Mouse (Mus musculus) CD4-positive, CD25-positive, alpha-beta regulatory T cell, adult 2 months (primary cell): ENCODE results near the gene Hjurp.
A peak's percentile ranks its signal among the peaks of the same experiment; 100 is the strongest.
"Not testable (repeated sequence)": the region's sequence is repeated elsewhere in the genome, so short reads cannot be mapped to it uniquely, and the experiment has no call there.

Experiments used
- DNase-seq: peaks from one replicate; pipeline ENCODE4 v3.0.0-alpha.2; 2012; ENCODE audit warnings: low read depth, low spot score

Hjurp gene

DNA sequence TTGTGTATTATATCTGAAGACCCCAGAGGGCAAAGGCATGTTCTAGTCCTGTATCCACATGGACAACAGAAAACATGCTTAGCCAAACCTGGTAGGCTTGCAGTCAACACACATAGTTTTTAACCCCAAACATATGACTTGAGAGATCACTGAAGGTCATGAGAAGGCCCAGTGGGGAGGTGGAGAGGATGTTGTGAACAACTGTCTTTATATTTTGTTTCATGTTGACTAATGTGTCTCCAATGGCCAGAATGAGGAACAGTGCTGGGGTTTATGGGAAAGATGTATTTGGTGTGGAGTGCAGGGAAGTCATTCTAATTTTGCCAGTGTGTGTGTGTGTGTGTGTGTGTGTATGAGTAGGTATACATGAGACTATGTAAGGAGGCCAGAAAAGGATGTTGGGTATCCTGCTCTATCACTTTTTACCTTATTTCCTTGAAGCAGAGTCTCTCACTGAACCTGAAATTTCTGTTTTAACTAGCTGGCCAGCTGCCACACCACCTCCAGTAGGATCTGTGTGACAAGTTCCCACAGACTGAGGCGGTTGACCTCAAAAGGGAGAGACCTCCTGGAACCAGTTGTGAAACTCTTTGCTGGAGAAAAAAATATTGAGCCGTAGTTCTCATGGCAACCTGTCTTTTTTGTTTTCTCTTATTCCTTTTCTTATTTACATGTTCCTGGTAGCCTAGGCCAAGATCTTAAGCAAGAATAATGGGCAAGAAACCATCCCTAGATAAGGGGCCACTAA, 53.2 kb downstream of the Hjurp start:
- DNase-seq: peak; percentile 12

- peak; percentile 17 for DNase-seq
These were observed 53.8 kb downstream of the Hjurp start for GRCm38 (mm10) chr1:88223591-88223990.

- not testable (repeated sequence) for DNase-seq
These were observed 54.4 kb downstream of the Hjurp start for GRCm38 (mm10) chr1:88223011-88223515.

DNA sequence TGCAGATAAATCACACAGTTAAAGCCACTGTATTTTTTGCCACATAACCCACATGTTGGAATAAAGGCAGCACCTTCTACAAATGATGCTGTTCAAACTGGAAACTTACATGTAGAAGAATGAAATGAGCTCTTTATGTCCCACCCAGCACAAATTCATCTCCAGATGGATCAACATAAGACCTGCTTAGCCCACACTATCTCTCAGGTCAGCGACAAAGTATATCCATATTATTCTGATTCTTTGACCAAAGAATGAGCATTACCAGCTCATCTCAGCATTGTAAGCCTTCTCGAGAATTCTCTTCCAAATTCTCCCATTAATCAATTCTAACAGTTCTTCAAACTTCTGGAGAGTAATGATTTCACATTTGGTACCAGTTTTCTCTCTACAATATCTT, 55.2 kb downstream of the Hjurp start:
- peak; percentile 8 for DNase-seq

DNA sequence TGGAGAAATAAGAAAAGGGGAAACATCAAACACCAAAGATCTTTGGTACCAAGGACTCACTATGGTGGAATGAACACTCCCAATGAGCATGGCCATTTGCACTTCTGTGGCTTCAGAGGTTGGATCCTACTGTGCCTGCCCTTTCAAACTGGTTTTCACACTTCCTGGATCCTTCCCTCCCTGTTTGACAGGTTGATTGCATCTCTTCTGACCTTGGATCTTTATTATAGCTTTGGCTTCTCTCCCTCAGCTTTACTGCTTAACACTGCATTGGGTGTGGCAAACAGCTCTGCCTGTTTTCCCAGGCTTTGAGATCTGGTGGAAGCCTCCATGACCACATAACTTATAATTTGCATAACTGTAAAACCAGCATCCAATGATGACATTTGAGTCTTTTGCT, 57.1 kb downstream of the Hjurp start:
- peak; percentile 12 for DNase-seq

DNA sequence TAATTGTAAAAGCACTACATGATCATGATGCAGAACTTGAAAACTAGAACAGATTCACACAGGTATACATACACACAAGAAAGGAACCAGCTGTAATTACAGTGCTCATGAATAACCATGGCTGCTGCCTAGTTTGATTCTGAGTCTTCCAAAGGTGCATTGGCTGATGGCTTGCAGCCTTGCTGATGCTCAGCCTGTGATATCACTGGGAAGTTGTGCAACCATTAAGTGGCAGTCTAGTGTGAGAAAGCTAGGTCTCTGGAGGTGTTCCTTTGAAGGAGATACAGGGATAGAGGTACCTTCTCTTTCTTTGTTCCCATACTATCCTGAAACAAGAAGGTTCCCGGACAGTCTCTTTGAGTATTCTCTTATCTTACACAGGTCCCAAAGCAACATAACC, 58.4 kb downstream of the Hjurp start:
- DNase-seq: peak; percentile 8

GRCm38 (mm10) chr1:88218591-88218990, 58.8 kb downstream of the Hjurp start:
- peak; percentile 10 for DNase-seq

DNA sequence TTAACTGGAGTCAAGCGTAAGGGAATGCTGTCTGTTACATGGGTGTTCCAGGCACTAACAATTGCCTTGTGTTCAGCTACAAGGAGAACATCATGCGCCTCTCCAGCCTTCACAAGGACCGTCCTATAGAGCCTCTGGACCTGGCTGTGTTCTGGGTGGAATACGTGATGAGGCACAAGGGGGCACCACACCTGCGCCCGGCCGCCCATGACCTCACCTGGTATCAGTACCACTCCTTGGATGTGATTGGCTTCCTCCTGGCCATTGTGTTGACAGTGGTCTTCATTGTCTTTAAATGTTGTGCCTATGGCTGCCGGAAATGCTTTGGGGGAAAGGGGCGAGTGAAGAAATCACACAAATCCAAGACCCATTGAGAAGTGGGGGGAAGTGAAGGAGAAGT, 59.4 kb downstream of the Hjurp start:
- DNase-seq: peak; percentile 11

DNA sequence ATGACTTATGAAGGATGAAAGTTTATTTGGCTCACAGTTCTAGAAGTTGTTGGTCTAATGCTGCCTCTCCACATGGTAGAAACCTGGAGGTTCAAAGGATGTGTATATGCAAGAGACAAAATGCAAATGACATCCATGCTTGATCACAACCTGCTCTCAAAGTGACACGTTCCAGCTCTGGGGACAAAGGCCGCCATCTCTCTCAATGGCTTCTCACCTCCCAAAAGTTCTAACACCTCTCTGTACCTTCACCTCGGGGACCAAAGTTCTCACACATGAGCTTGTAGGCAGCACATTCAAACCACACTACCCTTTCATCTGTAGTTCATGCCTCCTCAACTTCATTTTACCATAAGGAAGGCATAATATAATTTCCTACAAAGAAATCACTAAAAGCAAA, 59.9 kb downstream of the Hjurp start:
- DNase-seq: peak; percentile 7

DNA sequence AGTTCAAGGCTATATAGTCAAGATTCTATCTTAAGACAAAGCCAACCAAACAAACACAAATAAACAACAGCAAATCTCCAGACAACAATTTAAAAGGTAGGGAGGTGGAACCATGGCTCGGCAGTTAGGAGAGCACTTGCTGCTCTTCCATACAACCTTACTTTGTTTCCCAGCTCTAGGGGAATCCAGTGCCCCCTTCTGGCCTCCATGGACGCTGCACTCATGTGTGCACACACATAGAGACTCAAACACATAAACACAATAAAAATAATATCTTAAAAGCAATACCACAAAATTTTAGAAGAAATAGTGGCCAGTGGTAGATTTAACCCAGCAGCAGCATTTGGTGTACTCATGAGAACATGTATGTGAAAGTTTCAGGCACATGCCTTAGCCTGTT, 60.3 kb downstream of the Hjurp start:
- DNase-seq: peak; percentile 17

- DNase-seq: peak; percentile 6
These were observed 60.9 kb downstream of the Hjurp start for GRCm38 (mm10) chr1:88216551-88216950.

DNA sequence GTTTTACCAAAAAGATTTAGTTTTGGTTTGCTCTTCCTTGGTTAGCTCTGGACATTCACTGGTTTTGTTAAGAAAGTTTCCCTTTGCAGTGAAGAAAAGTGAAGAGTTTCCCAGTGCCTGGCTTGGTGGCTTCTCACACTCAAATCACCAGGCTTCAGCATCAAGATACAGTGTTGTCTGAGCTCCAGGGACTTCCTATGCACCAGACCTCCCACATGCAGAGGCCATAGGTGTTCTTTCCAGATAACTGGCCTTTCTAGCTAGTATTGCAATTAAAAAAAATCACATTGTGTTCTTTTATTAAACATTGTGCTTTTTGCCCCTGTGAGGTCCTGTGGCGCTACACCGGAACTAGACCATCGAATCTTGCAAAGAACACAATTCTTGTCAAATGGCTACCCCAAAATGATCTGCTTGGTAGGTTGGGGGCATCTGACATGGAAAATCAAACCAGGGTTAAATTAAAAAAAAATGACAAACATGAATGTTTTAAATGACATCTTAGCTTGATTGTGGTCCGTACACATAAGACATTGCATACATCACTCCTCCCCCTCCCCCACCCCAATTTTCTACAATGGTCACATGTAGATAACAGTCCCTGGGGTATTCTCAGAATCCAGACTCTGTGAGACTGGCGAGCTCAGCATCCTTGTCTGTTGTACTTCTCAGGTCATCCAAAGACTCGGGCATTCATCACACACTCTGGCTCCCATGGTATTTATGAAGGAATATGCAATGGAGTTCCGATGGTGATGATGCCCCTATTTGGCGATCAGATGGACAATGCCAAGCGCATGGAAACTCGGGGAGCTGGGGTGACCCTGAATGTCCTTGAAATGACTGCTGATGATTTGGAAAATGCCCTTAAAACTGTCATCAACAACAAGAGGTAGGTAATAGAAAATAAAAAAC, 61.7 kb downstream of the Hjurp start:
- DNase-seq: peak; percentile 16

- DNase-seq: peak; percentile 15
These were observed 62.9 kb downstream of the Hjurp start for GRCm38 (mm10) chr1:88214462-88214952.

GRCm38 (mm10) chr1:88213766-88214461, 63.5 kb downstream of the Hjurp start:
- peak; percentile 17 for DNase-seq

DNA sequence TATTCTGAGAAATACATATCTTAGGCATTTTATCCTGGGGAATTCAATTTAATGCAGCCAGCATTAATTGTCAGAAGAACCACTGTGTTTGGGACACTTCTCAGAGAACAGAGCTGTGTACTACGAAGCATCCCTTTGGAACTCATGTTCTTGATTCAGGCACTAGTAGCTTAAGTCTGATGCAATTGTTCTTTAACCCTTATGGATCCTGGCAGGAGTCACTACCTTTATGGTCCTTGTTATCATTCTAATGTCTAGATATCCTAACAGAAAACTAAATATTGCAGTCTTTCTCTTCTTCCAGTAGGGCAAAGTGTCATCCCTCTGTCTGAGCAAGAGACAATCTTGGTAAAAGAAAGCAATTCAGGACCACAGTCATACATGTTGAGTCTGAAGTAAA, 64.4 kb downstream of the Hjurp start:
- DNase-seq: peak; percentile 2
